Mouse (Mus musculus) spleen, postnatal 0 days (tissue): ENCODE measurements around the gene Serpini1. TPM values are rescaled to one million over a fixed set of nuclear protein-coding genes. Genes with fewer than 3 reads are reported as not detected.

Source experiments
- polyA plus RNA-seq: library from polyadenylated mRNA; unstranded; fragments of >200 nt; fragmentation: Nextera tagmentation; extraction: Ambion mirVana; gene quantifications from 2 replicates; pipeline ENCODE4 v1.2.1, GENCODE M21; 2015

The Serpini1 gene
- 0.44 and 0.53 TPM in 2 replicates for polyA plus RNA-seq

DNA sequence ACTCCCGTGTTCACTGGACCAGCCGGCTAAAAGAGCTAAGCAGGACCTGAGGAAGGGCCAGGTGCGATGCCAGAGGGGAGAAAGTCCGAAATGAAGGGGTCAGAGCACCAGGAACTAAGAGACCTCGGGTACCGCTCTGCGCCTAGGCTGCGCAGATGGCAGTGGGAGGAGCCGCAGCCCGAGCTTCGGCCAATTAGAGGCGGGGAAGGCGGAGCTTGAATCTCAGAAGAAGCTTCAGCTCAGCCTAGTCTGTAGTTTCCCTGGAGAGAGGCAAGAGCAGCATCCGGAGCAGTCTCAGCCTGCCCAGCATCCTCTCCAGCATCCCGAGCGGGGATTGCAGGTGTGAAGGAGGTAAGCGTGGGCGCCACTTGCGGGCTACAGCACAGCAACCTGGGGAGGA, at the start of gene Serpini1:
Gene Serpini1, plus strand, starts transcription at position 256 of the 400 bp plus-strand sequence.

DNA sequence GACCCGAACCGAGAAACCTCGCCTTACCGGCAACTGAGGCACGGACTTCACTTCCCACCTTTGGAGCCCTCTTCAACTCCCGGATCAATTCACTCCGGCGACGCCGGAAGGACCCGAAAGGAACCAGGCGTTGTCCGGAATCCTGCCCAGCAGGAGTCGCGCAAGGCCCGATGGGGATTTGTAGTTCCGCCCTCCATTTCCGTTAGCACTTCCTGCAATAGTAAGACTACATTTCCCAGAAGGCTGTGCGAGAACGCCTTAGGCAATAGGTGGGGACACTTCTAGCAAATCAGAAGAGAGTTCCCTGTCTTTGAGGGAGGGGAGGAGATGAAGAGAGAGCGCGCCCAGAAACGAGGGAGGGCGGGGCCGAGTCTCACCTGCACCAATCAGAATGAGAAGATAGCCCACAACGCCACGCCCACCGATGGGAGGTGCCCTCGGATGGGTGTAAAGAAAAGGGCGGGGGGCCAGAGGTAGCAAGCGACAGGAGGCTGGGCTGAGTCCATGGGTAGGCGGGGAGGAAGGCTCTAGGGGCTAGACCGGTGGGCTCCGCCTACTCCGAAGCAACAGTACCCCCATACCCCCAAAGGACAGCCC, 554 bp upstream of the Serpini1 start, which contains the start of gene Pdcd10:
Gene Pdcd10, minus strand, starts transcription at position 162 of the 597 bp plus-strand sequence.

Other genes starting within 250 kb of the Serpini1 start
- not detected in 2 replicates for gene Wdr49, start 75.4 kb upstream of the Serpini1 start, polyA plus RNA-seq
- 71.8 and 83.0 TPM in 2 replicates for gene Pdcd10, start 691 bp upstream of the Serpini1 start, polyA plus RNA-seq
- gene Gm29133, start 190.7 kb downstream of the Serpini1 start, polyA plus RNA-seq, result not detected in 2 replicates